Mouse (Mus musculus) retina, postnatal 7 days (tissue): ENCODE measurements around the gene Chka.

Source experiments
- DNase-seq: peaks from one replicate; pipeline ENCODE4 v3.0.0-alpha.2; 2012; ENCODE audit warnings: low read depth, low spot score

The Chka gene

DNA sequence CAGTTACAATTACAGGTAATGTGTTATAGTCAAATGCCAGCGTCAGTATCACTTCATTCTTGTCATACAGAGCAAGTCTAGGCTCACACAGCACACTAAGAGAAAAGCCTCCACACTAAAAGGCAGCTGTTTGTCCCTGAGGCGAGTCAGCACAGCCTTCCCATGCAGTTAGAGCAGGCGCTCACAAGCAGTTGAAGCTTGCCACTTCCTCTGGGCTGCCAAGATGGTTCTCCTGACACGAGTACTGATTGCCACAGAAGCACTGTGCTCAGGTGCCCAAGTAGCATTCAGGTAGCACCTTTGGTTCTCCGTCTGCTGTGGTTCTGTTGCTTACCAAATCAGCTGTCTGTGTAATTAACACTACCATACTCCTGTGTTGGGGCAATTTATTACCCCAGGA lies 37.5 kb downstream of the Chka start:
- no peak for DNase-seq

DNA sequence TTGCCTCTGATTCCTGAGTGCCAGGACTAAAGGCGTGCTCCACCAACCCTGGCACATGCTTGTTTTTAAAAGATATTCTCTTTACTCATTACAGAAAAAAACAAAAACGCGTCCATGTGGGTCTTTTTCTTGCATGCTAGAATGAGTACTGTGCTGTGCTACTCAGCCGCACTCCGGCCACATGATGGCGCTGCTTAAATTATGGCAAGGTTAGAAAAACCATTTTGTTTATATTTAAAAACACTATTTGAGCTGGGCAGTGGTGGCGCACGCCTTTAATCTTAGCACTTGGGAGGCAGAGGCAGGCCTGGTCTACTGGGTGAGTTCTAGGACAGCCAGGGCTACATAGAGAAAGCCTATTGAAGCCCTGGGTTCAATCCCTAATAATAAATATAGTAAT lies 38.6 kb downstream of the Chka start:
- DNase-seq, result no peak

DNA sequence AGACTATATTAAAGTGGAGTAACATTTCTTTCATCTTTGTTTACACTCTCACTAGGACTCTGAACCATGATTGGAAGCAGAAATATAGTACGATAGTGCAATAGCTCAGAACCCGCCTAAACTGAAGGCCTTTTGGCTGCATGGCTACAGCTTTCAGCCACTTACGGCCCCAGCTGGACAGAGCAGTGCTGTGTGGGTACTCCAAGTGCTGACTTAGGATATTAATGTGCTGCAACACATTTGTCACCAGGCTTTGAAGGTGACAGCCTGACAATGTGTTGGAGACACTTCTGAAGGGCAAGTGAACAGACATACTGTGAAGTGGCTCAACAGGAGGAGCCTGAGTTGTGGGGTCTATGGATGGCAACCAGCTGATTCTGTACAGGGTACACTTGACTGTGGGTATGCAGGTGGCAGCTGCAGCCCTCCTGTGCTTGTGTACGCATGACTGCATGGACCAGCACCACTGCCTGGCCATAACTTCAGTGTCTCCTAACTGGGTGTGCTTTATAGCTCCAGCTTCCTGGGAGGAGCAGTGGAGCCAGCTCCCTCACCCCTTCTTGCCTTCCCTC lies 42.1 kb downstream of the Chka start:
- DNase-seq, result no peak

DNA sequence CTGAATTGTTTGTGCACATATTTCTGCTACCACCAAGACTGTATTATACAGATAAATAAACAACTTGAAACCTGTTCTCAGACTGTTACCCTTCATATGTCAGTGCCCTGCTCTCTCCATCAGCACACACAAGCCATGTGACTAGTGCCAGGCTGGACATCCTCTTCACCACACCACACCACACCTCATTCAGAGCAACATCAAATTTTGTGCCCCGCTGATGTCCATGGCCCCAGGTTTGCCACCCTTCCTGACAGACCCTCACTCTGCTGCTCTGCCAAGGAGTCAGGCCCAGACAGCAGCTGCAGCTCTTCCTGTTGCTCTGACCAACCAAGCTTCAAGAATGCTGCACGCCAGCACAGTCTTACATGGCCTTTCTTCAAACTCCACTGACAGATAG lies 42.7 kb downstream of the Chka start:
- DNase-seq, result no peak

DNA sequence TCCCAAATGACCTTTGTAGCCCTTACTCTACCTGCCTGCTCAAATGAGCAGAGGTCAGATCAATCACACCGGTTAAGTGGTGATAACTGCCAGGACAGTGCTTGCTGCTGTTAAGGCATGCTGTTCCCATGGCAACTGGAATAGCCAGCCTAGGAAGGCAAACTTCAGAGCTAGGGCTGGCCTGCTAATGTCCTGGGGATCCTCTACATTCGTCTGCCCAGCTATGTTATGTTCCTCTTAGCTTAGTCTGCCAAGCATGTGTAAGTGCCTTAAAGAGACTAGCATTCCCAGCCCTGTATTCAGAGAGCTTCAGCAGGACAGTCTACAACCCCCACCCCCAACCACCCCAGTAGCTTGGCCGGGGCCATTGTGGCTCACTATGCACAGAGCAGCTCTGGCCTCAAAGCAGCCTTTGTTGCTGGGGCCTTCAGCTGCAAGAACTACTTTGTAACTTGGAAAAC lies 43.6 kb downstream of the Chka start:
- no peak for DNase-seq

DNA sequence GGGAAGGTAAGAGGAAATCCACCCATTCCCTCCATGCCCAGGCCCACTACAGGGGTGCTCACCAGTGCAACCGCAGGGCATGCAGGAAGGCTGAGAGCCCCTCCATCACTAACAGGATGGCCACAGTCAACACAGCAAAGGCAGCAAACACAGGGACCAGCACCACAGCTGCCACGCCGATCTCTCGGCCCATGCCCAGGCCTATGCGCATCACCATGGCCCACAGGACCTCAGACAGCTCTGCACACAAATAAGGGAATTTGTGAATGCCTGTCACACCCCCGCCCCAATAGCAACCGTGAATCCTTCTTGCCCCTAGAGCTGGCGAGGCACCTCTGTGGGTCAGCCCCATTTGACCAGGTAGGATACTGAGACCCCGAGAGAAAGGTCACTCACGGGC lies 44.6 kb downstream of the Chka start:
- no peak for DNase-seq

DNA sequence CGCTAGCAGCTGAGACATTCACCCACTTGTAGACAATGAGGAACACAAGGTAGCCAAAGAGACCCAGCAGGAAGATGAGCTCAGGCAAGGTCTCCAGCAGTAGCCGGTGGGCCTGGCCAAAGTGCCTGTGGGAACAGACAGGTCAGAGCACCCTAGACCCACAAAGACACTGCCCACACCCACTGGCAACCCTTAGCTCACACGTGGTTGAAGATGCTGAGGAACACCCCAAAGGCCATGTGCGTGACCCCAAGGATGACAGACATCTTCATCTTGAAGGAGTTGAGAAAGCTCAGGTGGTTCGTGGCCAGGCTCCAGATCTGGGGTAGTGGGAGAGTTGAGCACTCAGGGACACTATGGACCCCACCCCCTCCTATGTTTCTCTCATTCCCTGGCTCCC lies 46.0 kb downstream of the Chka start:
- DNase-seq, result no peak

DNA sequence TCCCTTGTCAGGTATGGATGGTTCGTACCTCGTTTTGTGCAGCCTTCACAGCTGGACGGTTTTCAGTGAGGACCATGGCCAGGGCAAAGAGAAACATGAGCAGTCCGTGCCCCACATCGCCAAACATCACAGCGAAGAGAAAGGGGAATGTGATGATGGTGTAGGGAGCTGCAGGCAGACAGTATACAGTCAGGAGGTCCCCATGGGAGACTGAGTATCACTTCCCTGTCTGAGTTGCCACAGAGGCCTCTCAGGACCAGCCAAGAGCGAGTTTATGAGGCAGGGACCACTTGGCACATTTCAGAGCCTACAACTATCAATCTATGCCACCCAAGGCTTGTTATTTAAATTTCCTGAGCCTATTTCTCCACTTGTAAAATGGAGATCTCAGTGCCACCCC lies 47.4 kb downstream of the Chka start:
- no peak for DNase-seq

DNA sequence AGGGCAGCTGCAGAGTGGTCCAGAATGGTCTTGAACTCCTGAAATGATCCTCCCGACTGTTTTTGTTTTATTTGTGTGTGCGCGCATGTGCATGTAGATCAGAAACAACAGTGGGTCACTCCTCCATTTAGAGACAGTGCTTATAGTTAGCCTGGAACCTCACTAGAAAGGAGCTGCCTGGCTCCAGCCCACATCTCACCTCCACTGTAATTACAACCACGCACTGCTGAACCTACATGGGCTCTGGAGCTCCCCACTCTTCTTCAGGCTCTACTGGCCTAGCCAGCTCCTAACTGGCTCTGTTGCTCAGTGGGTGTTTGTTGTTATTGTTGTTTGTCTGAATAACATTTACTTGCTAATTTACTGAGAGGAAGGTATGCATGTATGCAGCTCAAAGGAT lies 48.0 kb downstream of the Chka start:
- no peak for DNase-seq

DNA sequence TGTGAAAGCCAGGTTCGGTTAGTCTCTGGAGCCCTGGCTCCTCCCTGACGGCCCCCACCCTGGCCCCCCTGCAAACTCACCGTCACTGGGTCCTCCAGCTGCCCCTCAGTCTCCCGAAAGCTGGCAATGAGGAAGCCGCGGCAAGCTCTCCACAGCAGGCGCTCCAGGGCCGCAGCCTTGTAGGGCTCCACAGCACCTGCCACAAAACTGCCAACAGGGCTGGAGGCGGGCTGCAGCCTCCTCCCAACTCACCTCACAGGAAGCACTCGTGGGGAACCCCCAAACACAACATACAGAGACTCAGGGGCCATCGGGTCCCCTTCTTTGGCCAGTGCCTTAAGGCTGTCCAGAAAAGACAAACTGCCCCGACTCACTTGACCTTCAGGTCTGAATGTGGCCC lies 51.4 kb downstream of the Chka start:
- DNase-seq, result no peak

DNA sequence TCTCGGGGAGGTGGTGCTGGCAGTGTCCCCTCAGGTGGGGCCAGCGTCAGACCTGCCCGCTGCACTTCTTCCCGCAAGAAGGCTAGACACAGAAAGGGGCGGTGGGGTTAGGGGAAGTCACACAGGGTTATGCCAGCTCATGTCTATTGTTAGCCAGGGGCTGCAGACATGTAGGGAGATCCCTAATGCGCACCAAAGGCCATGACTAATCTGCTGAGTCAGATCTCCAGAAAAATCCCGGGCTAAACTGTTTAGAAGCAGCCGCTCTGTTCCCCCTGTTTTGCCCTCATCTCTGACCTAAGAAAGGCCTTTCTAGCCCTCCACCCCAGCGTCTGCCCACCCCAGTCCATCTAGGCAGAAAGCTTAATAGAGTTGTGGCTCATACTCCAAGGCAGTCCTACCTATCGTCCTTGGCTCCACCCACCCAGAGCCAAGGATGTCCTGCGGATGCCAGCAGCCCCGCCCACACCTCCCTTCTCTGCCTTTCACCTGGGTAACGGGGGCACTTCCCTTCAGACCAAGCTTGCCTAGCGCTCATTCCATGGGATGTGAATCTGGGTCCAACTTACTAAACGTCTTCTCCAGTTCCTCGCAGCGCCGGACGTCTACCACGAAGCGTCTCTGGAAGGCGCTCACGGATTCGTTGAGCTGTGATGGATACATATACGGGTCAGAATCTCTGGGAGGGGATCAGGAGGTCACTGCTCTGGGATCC lies 52.2 kb downstream of the Chka start:
- no peak for DNase-seq

DNA sequence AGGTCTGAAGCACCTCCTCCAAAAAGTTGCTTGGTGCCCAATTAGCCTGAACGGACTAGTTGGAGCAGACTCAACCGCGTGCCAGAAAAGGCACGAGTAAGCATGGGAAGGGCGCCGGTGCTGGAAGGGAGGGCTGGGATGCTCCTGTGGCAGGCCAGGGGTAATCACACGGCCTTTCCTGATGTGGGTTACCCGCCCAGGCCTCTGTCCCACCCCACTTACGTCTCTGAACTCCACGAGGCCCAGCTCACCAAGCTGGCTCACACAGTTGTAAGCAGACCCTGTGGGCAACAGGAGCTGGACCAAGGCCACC lies 52.7 kb downstream of the Chka start:
- DNase-seq, result no peak

DNA sequence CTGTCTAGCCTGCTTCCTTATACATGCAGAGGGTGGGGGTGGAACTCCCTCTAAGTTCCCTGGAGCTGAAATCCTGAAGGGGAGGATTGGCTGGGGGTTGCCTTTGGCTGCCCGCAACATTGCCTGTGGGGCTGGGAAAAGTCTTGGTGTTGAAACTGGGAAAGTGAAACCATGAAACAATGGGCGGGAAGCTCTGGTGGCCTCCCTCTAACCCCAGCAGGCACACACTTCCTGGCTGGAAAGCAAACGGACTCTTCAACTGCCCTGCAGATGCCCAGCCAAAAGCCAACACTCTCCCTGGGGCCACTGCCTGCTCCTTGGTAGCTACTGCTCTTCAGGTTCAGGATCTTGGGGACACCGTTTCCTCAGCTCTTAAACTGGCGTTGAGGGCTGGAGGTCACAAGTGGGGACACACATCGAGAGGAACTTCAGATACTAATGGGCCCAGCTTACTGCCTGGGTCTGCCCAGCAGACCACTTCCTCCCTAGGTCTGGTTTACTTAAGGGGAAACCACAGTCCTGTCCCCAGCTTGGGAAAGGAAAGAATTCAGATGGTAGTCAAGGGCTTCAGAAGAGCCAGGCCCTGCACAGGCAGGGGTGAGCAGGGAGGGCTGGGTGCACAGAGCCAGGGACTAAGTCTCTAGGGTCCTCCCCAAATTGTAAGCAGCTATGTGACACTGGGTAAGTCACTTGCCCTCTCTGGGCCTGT lies 53.8 kb downstream of the Chka start:
- no peak for DNase-seq

DNA sequence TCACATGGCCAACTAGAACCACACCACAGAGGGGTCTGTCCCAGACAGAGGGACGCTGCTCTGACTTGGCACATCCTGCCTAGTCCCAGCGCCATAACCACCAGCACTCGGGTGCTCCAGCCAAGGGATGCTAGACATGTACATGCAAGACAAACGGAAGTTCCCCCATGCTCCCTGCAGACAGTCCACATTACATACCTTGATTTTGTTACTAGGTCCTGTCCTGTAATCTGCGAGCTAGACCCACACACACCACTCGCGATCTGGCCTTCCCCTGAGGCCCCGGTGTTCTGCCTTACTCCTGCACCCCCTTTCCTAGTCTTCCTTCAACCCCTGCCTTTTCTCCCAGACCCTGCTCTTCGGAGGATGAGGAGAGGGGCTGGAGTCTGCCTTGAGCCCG lies 54.8 kb downstream of the Chka start:
- DNase-seq, result no peak

DNA sequence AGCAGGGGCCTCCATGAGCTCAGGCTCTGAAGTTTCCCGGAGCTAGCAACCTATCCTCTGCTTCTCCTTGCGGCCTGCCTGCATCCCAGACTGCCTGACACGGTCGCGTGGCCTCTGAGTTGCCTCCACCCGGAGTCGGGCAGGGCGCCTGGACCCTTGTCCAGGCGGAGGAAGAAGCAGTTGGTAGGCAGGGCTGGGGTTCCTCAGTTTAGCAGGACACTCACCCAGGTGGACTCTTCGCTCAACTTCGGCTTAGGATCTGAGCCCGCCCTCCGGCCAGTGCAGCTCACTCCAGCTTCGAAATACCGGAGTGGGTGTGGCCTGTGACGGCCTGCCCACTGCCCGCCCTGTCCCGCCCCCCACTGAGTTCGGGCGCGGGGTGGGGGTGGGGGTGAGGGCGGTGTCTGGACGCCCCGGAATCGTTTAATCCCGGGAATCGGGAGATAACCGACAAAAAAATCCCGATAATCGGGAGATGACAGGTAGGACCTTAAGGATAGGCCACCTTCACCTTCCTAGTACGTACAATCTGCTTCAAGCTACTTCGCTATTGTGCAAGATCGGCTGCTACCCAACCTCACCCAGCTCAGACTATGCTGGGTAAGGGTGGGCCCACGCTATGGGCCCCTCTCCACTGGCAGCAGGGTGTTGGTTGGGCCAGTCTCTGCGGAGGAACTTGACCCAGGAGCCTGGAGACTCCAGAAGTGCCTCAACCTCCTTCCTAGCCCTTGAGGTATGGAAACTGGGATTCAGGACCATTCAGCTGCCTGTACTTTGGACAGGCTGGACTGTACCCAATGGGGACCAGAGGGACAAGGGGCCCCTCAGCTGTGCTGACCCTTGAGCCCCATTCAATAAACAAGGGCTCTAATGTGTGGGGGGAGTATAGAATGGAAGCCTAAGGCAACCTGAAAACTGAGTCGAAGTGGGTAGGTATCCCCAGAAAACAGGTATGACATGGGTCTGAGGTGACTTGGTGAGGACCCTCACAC lies 55.5 kb downstream of the Chka start, which contains the start of gene Tcirg1:
Gene Tcirg1, minus strand, starts transcription at position 339 of the 992 bp plus-strand sequence.
- DNase-seq, result no peak

DNA sequence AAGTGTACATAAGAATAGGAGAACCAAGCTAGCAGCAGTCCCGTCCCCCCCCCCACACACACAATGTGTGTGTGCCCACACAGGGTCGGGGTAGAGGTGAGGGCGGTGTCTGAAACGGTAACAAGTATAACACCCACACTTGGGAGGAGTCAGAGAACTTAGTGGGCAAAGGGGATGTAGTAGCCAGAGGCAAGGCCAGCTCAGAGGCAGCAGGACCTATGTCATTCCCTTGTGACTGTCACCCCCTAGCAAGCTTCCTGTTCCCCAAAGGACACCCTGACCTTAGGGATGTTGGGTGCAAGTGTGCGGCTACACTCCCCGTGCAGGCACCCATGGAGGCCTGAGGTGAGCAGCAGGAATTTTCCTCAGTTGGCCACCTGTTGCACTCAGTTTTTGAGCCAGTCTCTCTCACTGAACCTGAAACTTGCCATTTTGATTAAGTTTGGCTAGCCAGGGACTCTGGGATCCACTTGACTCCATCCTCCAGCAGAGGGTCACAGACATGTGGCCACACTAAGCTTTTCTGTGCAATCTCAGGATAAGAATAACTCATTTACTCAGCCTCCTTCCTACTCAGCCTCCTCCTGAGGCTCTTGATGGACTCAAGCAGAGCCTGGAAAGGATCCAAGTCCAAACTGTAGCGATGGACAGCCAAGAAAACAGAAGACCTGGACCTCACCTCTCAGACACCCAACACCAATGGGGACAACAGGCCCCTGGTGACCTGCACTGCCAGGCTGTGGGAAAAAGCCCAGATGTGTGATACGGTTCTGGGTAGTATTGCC lies 56.5 kb downstream of the Chka start:
- no peak for DNase-seq

DNA sequence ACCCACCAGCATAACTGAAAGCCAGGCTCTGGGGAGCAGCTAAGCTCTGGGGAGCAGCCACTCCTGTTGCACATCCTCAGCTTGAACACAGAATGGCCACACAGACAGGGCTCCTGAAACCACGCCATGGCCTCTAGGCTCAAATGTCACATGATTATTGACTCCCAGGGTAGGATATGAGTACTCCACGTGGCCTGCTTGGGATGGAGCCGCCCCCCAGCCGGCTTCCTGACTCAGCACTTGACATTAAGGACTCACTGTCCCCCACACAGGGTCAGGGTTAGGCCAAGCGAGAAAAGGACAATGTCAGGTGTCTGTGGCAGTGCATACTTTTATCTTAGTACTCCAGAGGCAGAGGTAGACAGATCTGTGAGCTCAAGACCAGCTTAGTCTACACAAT lies 58.6 kb downstream of the Chka start:
- no peak for DNase-seq

DNA sequence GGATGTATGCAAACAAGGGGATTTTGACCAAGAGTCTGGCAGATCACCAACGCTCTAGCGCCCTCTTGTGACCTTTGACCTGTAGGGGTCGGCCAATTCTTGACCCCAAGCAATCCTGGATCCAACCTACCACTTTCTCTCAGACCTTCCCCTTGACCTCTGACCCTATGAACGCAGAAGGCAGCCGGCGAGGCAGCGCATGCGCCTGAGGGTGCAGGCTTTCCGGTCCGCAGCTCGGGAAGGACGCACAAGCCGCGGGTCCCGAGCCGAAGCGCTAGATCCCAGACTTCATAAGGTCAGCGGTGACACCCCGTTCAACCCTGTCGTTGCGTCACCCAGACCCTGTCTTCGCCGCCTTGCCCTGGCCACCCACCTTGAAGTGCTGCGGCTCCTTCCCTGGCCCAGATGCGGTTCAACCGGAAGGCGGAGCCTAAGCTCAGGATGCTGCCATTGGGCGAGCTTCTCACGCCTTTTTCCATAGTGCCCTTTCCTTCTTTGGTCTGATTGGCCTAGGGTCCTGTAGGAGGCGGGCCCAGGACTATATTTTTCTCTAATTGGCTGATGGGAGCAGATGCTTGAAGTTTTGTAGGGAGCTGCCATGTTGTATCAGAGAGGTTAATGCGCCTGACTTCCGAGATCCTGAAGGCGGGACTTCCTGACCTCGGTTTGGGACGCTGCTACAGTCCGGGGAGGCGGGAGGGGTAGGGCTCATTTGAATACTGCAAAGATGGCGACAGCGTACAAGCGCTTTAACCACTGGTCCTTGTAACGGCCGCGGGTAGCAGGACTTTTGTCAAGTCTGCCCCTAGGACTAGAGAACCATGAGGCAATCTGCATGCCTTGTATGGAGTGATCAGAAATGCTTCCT lies 61.0 kb downstream of the Chka start, which contains the start of gene Ndufs8:
Gene Ndufs8, minus strand, starts transcription at position 438 of the 868 bp plus-strand sequence.
- DNase-seq, result peak; percentile 93

DNA sequence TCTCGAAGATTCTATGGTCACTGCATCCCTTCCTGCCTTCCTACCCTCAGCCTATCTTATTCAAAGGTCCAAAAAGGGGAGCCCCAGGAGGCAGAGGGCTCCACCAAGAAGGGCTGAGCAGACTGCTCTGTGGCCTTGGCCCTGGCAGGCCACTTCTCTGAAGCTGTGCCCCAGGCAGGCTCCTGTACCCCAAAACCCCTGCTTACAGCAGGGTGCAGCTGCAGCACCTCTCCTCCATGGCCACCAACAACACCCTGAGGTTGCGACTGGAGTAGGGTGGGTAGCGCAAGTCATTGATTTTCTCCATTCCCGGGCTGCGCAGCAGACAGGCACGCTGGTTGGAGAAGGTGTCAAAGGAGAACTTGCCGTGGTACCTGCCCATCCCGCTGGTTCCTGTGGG lies 62.1 kb downstream of the Chka start:
- DNase-seq, result no peak

DNA sequence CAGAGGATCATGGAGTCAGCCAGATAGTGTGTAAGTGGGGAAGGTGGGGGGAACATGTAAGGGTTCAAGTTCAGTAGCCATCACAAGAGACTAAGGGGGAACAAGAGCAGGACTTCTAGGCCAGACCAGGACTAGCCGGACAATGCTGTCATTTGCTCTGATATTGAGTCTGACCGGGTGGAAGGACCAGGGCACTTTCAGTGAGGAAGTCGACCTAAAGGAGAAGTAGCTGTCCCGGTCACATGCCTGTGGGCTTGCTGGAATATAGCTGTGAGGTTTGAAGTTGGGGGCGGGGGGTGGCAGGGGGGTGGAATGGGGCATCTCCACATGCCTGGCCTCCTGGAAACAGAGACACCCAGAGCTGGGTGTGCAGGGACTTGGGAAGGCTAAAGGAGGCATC lies 63.0 kb downstream of the Chka start:
- DNase-seq, result no peak
